Mouse (Mus musculus) CD4-positive, CD25-positive, alpha-beta regulatory T cell, adult 2 months (primary cell): ENCODE results near the gene Fam83f.

ENCODE experiments used
- DNase-seq: peaks from one replicate; pipeline ENCODE4 v3.0.0-alpha.2; 2012; ENCODE audit warnings: low read depth, low spot score

Gene Fam83f

GRCm38 (mm10) chr15:80741836-80742235, 70.2 kb downstream of the Fam83f start:
- peak; percentile 44 for DNase-seq

GRCm38 (mm10) chr15:80742991-80743474, 71.4 kb downstream of the Fam83f start:
- peak; percentile 63 for DNase-seq

- DNase-seq, result peak; percentile 90
Measured at GRCm38 (mm10) chr15:80743606-80744005, 72.0 kb downstream of the Fam83f start.

- DNase-seq, result no peak
Measured at GRCm38 (mm10) chr15:80744667-80745422, 73.2 kb downstream of the Fam83f start.

GRCm38 (mm10) chr15:80748979-80749378, 77.3 kb downstream of the Fam83f start:
- DNase-seq, result no peak
